Mouse (Mus musculus): ENCODE data around the gene Kcnh1.

The Kcnh1 gene

DNA sequence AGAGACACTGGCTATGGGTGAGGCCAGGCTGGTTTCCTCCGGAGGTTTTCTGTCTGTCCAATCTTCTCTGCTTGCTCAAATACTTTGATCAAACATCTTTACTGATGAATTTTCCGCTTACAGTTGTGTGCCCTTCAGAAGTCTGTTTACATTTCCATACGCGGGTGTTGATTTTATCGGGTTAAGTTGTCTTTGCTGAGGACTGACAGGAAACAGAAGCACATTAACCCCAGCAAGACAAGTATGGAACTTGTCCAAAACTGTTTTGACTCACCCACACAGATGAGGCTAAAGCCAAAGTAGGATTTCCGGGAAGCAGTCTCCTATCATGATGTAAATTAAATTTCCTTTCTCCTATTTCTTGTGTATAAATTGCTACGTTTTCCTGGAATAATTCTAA, 286.1 kb downstream of the Kcnh1 start:
- DNase-seq, result peak in 1 of 2 experiments; percentile 31

DNA sequence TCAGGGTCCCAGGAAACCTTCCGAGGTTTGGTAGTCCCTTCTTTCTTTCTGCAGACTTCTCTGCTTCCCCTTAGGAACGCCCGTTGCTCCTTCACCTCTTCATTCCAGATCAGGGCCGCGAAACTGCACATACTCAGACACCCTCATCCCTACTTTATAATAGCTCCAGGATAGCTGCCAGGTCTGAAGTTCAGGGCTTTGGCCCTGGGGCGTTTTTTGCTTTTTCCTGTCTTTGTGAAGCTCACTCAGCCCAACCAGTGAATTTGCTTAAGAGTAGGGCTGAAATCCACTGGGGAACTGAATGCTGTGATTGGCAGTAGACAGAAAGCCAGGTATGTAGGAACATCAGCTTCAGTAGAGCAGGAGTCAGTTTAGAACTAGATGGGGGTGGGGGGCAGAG, 287.0 kb downstream of the Kcnh1 start:
- no peak for DNase-seq

DNA sequence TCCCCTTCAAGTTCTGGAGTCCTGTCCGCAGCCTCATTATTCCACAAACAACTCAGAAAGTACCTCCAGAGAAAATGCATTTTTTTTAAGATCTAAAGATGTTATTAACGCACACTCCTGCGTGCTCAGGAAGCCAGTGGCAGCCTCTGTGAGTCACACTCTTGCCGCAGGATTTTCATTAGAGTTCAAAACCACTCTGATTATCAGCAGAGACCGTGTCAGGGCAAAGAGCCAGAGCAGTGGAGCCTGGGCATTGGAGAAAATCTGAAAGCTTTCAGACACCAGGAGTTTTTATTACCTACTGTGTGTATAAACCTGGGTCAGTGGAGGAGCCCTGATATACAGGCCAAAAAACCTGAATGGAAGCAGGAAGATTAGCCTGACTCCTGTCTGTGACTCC, 287.6 kb downstream of the Kcnh1 start:
- DNase-seq, result no peak

DNA sequence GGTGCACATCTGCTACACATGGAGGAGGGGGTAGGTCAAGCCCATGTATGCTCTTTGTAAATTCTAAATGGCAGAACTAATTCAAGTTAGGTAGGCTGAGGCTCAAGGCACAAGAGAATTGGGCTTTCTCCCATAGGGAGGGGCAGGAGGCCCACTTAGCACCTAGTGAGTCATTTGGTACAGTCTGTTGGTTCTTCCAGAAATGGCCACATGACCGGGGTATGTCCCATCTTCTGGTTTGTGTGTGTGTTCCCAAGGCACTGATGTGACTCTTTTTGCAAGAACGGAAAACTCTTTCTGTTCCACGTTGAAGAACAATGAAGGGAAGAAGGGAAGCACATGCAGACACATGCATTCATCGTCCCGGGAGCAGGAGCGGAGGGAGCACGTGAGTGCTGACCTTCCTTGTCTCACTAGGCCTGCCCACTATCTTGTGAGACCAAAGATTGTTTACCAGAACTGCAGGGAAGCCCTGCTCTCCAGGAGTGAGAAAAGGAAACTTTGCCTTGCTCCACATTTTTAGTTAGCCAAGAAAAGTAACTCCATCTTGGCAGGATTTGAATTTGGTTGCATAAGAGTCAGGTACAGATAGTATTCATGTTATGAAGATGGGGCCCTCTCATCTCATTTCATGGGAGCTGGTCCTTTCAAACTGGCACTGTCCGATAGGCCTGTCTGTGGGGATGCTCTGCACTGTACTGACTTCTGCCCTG, 289.7 kb downstream of the Kcnh1 start:
- no peak for DNase-seq

DNA sequence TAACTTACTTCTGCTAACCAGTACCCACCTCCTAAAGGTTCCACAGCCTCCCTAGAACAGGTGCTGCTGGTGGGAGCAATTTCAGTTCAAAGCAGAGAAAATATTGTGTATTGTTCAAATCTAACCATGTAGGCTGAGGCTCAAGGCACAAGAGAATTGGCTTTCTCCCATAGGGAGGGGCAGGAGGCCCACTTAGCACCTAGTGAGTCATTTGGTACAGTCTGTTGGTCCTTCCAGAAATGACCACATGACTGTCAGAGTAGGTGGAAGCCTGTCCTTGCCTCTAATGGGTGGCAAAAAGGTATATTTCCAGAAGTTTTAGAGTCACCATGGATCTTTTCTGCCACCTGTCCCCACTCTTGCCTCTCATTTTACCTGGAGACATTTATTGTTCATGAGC, 290.9 kb downstream of the Kcnh1 start:
- DNase-seq, result no peak

DNA sequence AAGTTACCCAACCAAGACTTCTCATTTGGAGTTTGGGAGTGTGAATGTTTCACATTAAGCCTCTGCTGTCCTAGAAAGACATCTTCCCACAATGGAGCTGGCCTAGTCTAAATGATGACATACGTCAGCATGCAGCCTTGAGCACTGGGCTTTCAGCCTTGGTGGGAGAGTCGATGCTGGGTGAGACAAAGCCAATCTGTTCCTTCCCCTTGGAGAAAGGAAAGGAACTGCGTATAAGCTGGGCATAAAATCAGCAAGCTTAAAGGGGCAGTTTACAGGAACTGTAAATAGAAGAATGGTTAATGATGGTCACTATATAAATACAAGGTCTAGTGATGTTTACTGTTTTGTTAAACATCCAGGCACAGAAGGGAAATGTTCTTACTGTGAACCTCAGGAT, 294.5 kb downstream of the Kcnh1 start:
- peak in 1 of 2 experiments; percentile 42 for DNase-seq

DNA sequence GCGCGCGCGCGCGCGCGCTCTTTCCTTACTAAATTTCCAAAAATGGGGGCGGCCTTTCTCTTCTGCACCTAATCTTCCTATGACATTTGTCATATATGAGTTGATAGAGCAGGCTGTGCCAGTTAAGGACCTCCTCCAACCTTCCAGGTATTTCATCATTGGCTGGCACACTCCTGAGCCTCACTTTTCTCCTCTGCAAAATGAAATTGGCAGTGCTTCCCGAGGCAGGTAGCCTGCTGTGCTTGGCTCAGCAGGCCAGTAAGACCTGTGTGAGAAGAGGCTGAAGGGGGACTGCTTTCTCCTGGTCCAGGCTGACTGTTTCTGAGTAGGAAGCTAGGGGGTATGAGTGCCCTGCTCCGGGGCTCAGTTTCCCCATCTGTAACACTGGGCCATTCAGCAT, 297.0 kb downstream of the Kcnh1 start:
- DNase-seq, result no peak

DNA sequence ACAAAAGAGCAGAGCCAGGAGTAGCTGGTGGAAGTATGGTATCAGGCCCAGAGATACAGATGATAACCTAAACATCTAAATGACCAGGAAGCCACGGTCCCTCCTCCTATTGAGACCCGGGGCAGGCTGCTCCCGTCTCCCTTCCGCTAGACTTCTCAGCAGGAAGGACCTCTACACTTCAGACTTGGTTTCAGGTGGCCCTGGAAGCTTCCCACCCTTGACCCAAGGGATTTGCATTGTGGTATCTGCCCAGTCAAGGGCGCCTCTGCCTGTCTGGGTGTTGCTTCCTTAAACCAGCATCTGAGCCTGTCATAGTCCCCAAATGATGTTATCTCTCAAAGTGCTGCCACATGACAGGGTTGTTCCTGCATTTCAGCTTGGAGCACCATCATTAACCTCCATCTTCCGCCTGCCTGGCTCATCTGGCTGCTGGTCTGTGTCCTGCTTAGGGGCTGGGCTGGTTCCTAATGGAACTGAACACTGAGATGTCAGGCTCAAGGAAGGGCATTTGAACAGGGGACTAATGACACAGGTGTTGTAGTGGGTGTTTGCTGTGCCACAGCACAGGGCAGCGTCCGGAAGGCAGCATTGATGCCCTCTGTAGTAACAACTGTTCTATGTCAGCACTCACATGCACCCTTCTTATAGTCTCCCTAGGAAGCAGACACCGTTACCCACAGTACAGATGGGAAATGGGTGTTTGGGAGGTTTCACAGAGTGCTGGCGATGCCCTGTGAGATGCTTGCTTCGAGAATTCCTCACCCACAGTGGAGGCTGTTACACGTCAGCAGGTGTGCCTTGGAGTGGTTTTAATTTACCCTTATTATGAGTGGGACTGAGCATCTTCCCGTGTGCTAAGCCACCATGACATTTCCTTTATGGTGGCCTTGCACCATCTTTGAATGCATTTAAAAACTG, 299.6 kb downstream of the Kcnh1 start:
- DNase-seq, result peak in 1 of 2 experiments; percentile 30

DNA sequence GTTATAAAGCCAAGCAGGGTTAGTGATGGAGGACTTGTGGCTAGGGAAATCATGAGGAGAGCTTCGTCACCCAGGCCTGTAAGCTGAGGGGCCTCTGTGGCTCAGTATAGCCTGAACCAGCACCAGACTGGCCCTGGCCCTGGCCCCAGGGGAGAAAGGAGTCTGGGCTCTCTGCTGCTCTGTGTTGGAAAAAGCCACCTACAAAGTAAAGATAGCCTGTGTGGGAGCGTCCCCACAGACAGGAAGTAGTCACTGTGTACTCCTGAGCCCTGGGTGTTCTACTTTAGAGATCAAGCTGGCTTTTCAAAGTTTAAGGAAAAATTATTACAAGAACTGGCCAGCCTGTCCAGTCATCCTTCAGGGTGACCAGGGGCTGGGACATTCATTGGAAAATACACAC, 306.9 kb downstream of the Kcnh1 start:
- DNase-seq, result no peak

DNA sequence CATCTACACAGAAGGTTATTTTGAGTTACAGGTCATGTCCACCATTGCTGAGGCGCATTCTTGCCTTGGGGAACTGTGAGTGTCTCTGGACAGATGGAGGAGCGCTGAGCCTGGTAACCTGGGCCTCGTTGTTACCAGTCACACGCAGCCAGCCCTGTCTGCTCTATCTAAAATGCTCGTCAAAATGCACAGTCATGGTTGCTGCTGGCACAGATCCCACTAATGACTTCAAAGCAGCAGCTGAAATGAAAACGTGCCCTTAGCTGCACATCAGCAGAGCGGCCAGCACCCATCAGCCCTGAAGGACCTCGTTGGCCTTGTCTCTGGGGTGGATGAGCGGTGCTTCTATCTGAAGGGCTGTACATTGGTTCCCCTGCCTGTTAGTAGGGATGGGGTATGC, 311.4 kb downstream of the Kcnh1 start:
- DNase-seq, result no peak

DNA sequence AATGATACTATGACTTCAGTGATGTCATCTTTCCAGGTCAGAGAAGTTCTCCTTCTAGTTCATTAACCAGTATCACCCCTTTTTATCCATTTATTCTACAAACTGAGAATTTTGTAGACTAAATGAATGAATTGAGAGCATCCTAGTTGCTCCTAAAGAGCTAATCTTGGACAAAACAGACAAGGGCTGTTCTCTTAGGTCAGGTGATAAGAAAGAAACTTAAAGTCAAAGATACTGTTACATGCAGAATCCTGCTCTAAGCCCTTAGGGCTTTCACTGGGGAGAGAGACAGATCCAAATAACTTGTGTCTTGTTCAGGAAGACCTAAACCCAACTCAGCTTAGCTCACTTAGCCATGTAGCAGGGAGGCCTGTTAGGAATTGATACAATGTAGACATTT, 312.3 kb downstream of the Kcnh1 start:
- DNase-seq, result no peak

DNA sequence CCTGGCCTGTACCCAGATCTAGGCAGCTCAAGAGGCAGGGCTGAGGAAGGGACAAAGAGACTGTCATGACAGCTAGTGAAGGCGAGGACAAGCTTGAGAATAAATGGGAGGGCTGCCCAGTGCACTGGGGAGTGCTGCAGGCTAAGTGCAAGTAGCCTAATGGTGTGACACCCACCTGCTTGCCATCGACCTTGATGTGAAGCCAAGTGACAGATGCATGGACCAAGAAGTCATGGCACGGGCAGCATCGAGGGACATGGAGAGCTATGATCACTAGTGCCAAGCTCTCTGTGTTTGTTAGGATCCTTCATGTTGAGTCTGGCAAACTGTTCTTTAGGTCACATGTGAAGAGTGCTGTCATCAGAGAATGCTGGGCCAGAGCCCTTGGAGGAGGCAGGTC, 313.1 kb downstream of the Kcnh1 start:
- no peak for DNase-seq

DNA sequence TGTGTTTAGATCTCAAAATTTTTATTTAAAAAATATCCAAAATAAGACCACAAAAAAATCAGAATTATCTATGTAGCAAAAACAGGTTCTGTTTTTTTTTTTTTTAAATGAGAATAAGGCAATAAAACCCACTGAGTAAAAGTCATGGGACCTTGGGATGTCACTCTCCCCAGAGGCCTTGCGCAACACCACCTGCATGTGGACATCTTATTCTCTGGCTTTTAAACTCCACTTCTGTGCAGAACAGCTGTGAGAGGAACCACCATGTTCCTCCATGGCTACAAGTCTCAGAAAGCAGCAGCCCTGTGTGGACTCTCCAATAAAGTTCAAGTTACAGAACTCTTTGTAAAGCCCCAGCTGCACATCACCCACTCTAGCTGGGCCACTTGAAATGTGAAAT, 322.2 kb downstream of the Kcnh1 start:
- DNase-seq, result no peak

DNA sequence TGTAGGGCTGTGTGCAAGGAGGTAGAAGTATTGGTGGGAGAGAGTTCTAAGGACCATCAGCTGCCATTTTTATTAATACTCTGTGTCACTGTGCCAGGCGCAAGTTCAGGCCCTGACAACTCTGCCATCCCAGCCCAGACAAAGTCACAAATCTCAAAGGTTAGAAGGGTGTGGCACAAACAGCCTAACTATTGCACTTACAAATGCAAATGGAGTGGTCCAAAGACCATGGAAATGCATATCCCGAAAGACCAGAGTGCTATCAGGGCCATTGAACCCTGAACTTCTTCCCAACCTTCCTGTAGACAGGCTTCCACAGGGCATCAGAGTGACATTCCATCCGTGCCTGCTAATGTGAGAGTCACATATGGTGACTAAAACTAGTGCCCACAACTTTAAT, 324.8 kb downstream of the Kcnh1 start:
- no peak for DNase-seq

DNA sequence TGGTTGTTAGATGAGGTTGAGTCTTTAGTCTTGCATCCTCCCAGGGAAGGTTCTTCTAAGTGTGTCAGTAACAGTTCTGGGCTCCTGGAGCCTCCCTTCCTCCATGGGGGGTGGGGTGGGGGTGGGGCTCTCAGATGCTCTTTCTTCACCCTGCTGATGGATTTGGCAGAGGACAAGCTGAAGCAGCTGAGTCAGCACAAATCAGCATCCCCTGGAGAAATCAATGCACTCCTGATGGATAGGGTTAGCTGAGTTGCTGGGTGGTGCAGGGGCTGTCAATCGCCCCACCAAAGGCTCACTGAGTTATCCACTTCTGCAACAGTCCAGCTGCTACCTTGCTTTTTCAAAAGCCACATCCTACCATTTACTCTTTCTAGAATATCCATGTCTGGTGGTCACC, 329.1 kb downstream of the Kcnh1 start:
- DNase-seq, result no peak

DNA sequence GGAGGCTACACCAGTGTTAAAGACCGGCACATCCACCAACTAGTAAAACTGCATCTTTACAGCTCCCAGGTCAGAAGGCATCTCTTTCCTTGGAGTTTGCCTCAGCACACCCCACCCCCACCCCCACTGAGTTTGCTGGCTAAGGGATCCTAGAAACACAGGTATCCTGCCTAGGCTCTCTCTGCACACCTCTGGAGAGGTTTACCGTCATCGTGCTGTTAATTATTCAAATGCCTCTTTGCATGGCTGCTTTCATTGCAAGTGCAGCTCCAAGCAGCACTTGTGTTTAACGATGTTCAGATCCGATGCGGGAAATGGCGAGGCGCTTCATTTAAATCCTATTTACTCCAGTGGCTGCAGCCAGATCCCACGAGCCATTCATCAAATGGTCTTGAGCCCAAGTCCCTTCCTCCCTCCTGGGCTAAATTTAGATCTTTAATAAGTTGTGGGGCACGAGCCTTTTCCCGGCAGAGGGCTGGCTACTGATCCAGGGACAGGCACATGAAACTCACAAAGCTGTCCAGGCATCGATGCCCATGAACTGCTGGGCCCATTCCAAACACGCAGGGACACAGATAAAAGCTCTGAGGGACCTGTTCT, 330.4 kb downstream of the Kcnh1 start:
- DNase-seq, result no peak

DNA sequence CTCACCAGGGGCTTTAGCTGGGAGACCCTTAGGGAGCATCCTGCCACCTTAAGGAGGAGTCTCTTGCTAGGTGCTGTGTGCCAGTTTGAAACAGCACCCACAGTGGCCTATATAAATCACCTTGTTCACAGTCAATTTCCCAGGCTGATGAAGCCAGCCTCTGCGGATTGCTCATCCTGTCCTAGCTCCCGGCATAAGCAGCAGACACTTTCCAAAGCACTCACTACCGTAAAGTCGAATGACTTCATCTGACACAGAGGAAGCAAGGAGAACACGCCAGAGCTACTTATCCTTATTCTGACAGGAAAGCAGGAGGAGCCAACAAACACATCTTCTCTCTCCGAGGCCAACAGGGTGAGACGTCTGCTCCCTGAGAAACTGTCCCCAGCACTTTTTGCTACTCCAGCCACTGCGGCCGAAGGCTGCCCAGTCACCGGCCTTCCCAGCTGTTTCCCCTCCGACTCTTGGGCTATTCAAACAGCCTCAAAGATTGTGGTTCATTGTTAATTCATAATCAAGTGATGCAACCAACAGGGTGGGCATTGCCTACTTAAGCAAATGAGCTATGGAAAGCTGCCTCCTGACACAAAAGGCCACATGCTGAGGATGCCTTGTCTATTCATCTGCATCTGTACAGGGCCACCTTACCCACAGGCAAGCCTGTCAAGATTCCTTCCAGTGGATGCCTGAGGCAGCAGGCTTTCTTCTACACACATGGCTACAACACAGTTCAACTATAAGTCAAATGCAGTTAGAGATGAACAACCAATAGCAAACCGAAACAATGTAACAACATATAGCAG, 332.0 kb downstream of the Kcnh1 start:
- no peak for DNase-seq

DNA sequence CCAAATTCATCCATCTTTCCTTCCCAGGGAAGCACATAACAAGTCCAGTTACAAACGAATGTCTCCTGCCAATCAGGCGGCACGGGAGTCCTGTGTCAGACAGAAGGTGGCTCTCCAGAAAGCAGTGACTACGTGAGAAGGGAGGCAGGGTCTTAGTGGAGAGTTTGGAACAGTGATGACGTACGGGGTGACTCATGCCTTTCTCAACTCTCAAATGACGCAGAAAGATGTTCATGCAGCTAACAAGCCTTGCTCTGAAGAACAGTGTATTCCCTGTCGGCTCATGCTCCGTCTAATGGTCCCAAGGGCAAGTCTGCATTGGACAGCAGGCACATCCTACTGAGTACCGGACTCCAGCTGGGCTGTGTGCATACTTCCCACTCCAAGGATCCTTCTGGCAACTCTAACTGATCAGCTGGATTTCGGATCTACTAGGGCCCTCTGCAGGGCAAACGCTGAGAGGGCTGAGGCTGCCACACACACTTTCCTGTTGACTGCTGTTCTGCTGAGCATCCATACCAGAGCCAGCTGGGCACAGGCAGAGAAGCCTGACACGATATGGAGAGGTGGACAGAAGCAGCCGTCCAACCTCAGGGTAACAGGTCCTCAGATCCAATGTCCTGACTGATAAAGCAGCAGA, 335.3 kb downstream of the Kcnh1 start:
- DNase-seq, result no peak

DNA sequence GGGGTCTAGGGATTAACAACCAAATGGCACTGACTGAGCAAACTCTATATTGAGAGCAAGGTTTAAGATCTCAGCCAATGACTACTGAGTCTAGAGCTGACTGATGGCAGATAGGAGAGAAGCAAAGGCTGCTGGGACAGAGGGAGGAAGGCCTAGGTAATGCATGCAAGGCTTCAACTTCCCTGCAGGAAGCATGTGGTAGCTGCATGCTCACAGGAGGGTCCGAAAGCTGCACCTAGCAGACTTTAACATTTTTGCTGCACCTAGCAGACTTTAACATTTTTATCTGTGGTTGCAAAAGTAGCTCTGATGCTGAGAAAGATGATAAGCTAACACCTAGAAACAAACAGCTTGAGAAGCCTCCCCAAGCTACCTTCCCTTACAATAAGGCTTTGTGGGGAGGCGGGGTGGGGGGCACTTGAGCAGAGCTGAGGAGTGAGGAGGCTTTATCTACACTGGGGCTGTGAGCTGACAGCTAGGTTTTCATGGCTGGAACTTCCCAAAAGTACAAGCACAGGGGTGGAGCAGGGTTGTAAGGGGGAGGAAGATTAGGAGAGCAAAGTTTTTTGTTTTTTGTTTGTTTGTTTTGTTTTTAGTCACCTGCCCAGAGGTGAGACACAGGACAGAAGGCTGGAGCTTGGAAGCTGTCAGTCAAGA, 341.0 kb downstream of the Kcnh1 start:
- DNase-seq, result no peak

DNA sequence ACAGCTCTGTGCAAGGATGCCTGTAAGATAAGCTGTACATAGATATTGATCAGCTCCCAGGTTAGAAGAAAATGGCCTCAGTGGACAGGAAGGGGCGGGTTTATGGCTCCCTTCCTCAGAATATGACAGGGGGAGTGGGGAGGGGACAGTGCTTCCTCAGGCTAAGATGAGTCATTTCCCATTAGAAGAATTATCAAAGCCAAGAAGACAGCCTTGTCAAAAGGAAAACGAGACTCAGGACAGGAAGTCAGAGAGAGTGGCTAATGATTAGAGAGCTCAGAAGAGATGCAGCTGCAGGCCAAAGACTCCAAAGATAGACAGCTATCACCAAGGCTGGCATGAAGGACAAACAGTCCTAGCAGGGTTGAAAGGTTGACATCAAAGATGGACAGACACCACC, 341.6 kb downstream of the Kcnh1 start:
- peak in 1 of 2 experiments; percentile 11 for DNase-seq

DNA sequence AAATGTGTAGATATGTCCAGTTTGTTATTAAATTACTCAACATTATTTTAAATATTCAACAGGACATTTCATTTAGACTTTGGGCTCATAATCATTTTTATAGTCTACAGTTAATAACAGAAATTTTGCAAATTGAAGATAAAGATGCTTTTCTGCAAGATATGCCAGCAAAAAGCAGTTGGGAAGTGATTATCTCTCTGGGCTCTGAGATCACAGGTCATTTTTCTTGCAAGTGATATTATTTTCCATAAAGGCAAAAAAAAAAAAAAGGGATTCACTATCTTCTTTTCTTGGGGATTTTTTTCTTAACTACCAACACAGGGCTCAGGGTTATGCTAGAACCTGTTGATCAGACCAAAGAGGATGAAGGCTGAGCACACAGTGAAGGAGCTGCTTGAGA, 342.4 kb downstream of the Kcnh1 start:
- no peak for DNase-seq

DNA sequence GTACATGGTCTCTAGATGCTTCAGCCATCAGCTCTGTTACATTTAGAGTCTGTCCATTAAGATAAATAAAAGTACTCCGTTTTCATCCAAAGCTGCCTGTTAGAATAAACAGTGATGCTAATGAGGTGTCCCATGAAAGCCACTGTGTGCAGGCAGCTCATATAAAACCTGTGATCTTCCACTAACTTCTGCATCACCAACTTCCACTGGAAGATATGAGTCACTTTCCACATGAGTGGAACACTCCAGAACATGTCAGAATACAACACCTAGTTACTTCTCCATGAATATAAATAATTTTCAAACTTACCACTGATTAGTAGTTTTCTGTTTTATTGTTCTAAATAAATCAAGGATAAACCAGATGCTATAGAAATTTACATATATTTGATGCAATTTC, 345.9 kb downstream of the Kcnh1 start:
- no peak for DNase-seq

All from lung, adult 18-20 months (tissue).